ENCODE assay signal across 18 mouse cellular contexts in the genomic region with DNA sequence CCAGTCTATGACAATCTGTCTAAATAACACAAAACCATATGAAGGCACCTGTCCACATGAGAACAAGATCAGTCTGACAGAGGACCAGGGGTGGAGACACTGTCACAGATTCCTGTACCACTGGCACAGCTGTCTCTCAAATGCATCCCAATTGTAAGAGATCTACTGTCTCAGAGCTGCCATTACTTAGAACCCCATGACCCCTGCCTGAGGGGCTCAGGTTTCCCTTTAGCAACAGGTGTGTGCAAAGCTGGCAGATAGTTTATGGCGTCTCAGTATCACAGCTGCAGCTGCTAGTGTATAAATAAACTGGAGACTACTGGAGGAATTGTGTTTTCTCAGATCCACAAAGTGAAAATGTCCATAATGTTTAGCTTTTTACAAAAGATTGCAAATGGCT.
A peak's percentile ranks its signal among the peaks of the same experiment; 100 is the strongest.
DNase-seq lines count a peak whose midpoint lies in the region; ATAC-seq and TF ChIP-seq lines count a peak whose summit lies in the region.
"Had no signal": no experiment of that assay in that cellular context is flagged by ENCODE, and none has a peak within 500 bp of the region (broad histone marks: within the 10 kb centered on the region; RNA-seq: fewer than 3 reads in every experiment).

No protein-coding gene starts in this region.

- H3K4me3 ChIP-seq in kidney, embryonic 16.5 days (ENCODE audit: low read length), result no peak overlapping the region
- no peak overlapping the region for H3K4me3 ChIP-seq in embryonic facial prominence, embryonic 15.5 days (replicated peaks)
- no peak overlapping the region for H3K4me3 ChIP-seq in gastrocnemius, adult 2 months
- no peak overlapping the region for H3K4me3 ChIP-seq in limb, embryonic 15.5 days
- H3K4me3 ChIP-seq in midbrain, postnatal 0 days (ENCODE audit: low read depth, low read length), result no peak overlapping the region
- H3K4me3 ChIP-seq: forebrain, embryonic 12.5 days; heart, embryonic 10.5 days; hindbrain, embryonic 10.5 days; midbrain, embryonic 13.5 days; neural tube, embryonic 15.5 days; stomach, embryonic 15.5 days had no signal

- TF ChIP-seq CTCF in gastrocnemius, adult 2 months (IDR thresholded peaks at IDR 0.05), result no peak
- no peak for TF ChIP-seq CTCF in midbrain, postnatal 0 days (IDR thresholded peaks at IDR 0.05)

- no peaks in the 10 kb centered on the region for H3K36me3 ChIP-seq in kidney, embryonic 16.5 days (ENCODE audit: insufficient read depth, low read length)
- no peaks in the 10 kb centered on the region for H3K36me3 ChIP-seq in embryonic facial prominence, embryonic 15.5 days
- H3K36me3 ChIP-seq in limb, embryonic 15.5 days, result no peaks in the 10 kb centered on the region
- H3K36me3 ChIP-seq in midbrain, postnatal 0 days (ENCODE audit: insufficient read depth, low read length), result no peaks in the 10 kb centered on the region
- H3K36me3 ChIP-seq: forebrain, embryonic 12.5 days; heart, embryonic 10.5 days; hindbrain, embryonic 10.5 days; midbrain, embryonic 13.5 days; neural tube, embryonic 15.5 days; stomach, embryonic 15.5 days had no signal

- no peak overlapping the region for H3K4me2 ChIP-seq in kidney, embryonic 16.5 days (replicated peaks; ENCODE audit: low read depth, low read length)
- no peak overlapping the region for H3K4me2 ChIP-seq in embryonic facial prominence, embryonic 15.5 days (replicated peaks)
- no peak overlapping the region for H3K4me2 ChIP-seq in limb, embryonic 15.5 days
- H3K4me2 ChIP-seq in midbrain, postnatal 0 days (ENCODE audit: low read depth, low read length, poor library complexity, severe bottlenecking), result no peak overlapping the region
- H3K4me2 ChIP-seq: forebrain, embryonic 12.5 days; midbrain, embryonic 13.5 days; neural tube, embryonic 15.5 days; stomach, embryonic 15.5 days had no signal

- no peak for DNase-seq in kidney, postnatal 4 days
- peak; percentile 47 for DNase-seq in gastrocnemius, adult 2 months
- no peak for DNase-seq in midbrain, postnatal 0 days (ENCODE audit: low spot score)
- DNase-seq in adrenal gland, postnatal 36 days, result no peak
- DNase-seq: cerebellum, adult 8-10 months; kidney, adult 2 months; right cerebral cortex, postnatal 25 days had no signal

- H3K27me3 ChIP-seq in kidney, embryonic 16.5 days (ENCODE audit: insufficient read depth, low read length), result no peaks in the 10 kb centered on the region
- H3K27me3 ChIP-seq in embryonic facial prominence, embryonic 15.5 days, result no peaks in the 10 kb centered on the region
- H3K27me3 ChIP-seq in limb, embryonic 15.5 days, result no peaks in the 10 kb centered on the region
- no peaks in the 10 kb centered on the region for H3K27me3 ChIP-seq in midbrain, postnatal 0 days (ENCODE audit: insufficient read depth, low read length)
- H3K27me3 ChIP-seq: forebrain, embryonic 12.5 days; midbrain, embryonic 13.5 days; neural tube, embryonic 15.5 days; stomach, embryonic 15.5 days had no signal

- H3K27ac ChIP-seq in kidney, embryonic 16.5 days (ENCODE audit: low read length), result no peak overlapping the region
- H3K27ac ChIP-seq in embryonic facial prominence, embryonic 15.5 days (replicated peaks), result no peak overlapping the region
- no peak overlapping the region for H3K27ac ChIP-seq in gastrocnemius, adult 2 months
- no peak overlapping the region for H3K27ac ChIP-seq in limb, embryonic 15.5 days
- H3K27ac ChIP-seq in midbrain, postnatal 0 days (ENCODE audit: low read depth, low read length), result no peak overlapping the region
- H3K27ac ChIP-seq: forebrain, embryonic 12.5 days; heart, embryonic 10.5 days; hindbrain, embryonic 10.5 days; liver, embryonic 14.5 days; macrophage; midbrain, embryonic 13.5 days; neural tube, embryonic 15.5 days; stomach, embryonic 15.5 days had no signal

- H3K4me1 ChIP-seq in kidney, embryonic 16.5 days (ENCODE audit: insufficient read depth, low read length), result no peaks in the 10 kb centered on the region
- H3K4me1 ChIP-seq in embryonic facial prominence, embryonic 15.5 days, result no peaks in the 10 kb centered on the region
- H3K4me1 ChIP-seq in limb, embryonic 15.5 days, result no peaks in the 10 kb centered on the region
- H3K4me1 ChIP-seq in midbrain, postnatal 0 days (ENCODE audit: insufficient read depth, low read length), result no peaks in the 10 kb centered on the region
- H3K4me1 ChIP-seq: forebrain, embryonic 12.5 days; heart, embryonic 10.5 days; hindbrain, embryonic 10.5 days; midbrain, embryonic 13.5 days; neural tube, embryonic 15.5 days; stomach, embryonic 15.5 days had no signal

- H3K9me3 ChIP-seq in kidney, embryonic 16.5 days (ENCODE audit: low read length), result no peaks in the 10 kb centered on the region
- no peaks in the 10 kb centered on the region for H3K9me3 ChIP-seq in embryonic facial prominence, embryonic 15.5 days (replicated peaks)
- H3K9me3 ChIP-seq in limb, embryonic 15.5 days, result no peaks in the 10 kb centered on the region
- no peaks in the 10 kb centered on the region for H3K9me3 ChIP-seq in midbrain, postnatal 0 days (ENCODE audit: low read length)
- H3K9me3 ChIP-seq: forebrain, embryonic 12.5 days; heart, embryonic 10.5 days; hindbrain, embryonic 10.5 days; midbrain, embryonic 13.5 days; neural tube, embryonic 15.5 days; stomach, embryonic 15.5 days had no signal

- 24% methylated on average over 1 of the region's 1 CpGs for WGBS in kidney, embryonic 16.5 days
- WGBS in embryonic facial prominence, embryonic 15.5 days, result 36% methylated on average over 1 of the region's 1 CpGs
- 41% methylated on average over 1 of the region's 1 CpGs for WGBS in limb, embryonic 15.5 days
- WGBS in midbrain, postnatal 0 days, result 67% methylated on average over 1 of the region's 1 CpGs

- intact Hi-C loops in gastrocnemius, adult 2 months (cut with DNase I), result no loop called here

- no peak overlapping the region for H3K9ac ChIP-seq in kidney, embryonic 16.5 days (replicated peaks; ENCODE audit: low read length)
- no peak overlapping the region for H3K9ac ChIP-seq in embryonic facial prominence, embryonic 15.5 days
- H3K9ac ChIP-seq in limb, embryonic 15.5 days, result no peak overlapping the region
- no peak overlapping the region for H3K9ac ChIP-seq in midbrain, postnatal 0 days (replicated peaks; ENCODE audit: low read length, poor library complexity, severe bottlenecking)
- H3K9ac ChIP-seq: forebrain, embryonic 12.5 days; liver, embryonic 14.5 days; midbrain, embryonic 13.5 days; neural tube, embryonic 15.5 days; stomach, embryonic 15.5 days had no signal

- ATAC-seq in kidney, embryonic 16.5 days (ENCODE audit: low FRiP score, low TSS enrichment), result 0 out of 2 replicates have a peak, but pooled peaks have one; percentile 49
- peak; percentile 65 for ATAC-seq in embryonic facial prominence, embryonic 15.5 days (ENCODE audit: insufficient number of reproducible peaks, low FRiP score, low TSS enrichment, low read depth)
- ATAC-seq in limb, embryonic 15.5 days (ENCODE audit: insufficient number of reproducible peaks, low FRiP score, low TSS enrichment, low read depth), result 0 out of 2 replicates have a peak, but pooled peaks have one; percentile 61
- ATAC-seq in midbrain, postnatal 0 days (ENCODE audit: low FRiP score), result no peak
- ATAC-seq: midbrain, embryonic 13.5 days had no signal
